Mouse (Mus musculus): ENCODE results near the gene Gfi1b. TPM values are rescaled to one million over a fixed set of nuclear protein-coding genes. Genes with fewer than 3 reads are reported as not detected.

The Gfi1b gene
- polyA plus RNA-seq, 1 experiment from 2014 or later = 2.5 TPM

DNA sequence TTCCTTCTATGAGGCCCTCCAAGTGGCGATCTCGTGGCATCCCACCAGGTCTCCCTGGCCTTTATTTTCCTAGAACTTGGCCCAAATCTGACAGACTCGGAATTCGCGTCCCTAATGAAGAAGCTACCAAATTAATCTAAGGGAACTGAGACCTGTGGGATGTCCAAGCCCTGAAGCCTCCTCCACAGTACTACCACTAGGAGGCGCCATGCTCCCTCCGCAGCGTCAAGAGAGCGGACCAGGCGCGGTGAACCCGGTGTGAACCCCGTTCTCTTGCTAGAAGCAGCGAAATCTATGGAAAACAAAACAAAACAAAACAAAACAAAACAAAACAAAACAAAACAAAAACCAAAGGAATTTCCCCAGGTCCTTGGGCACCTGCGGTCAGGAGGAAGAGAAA is 29.0 kb downstream of the Gfi1b start:
- Histone ChIP-seq H3K4me3 (ENCODE audit: low read length) (no peak overlapping the region), H3K27ac (ENCODE audit: low read length) (no peak overlapping the region), H3K36me3 (ENCODE audit: control insufficient read depth, insufficient read depth, low read length) (no peaks in the 10 kb centered on the region), H3K27me3 (replicated peaks; ENCODE audit: control insufficient read depth, insufficient read depth, low read length) (no peaks in the 10 kb centered on the region), H3K9ac (ENCODE audit: low read depth, low read length) (no peak overlapping the region), H3K4me1 (ENCODE audit: control insufficient read depth, insufficient read depth, low read length) (no peaks in the 10 kb centered on the region), H3K4me2 (ENCODE audit: low read depth, low read length) (no peak overlapping the region), H3K9me3 (ENCODE audit: control insufficient read depth, low read length) (no peaks in the 10 kb centered on the region)
- 6% methylated on average over 15 of the region's 15 CpGs for WGBS
- ATAC-seq = no peak

DNA sequence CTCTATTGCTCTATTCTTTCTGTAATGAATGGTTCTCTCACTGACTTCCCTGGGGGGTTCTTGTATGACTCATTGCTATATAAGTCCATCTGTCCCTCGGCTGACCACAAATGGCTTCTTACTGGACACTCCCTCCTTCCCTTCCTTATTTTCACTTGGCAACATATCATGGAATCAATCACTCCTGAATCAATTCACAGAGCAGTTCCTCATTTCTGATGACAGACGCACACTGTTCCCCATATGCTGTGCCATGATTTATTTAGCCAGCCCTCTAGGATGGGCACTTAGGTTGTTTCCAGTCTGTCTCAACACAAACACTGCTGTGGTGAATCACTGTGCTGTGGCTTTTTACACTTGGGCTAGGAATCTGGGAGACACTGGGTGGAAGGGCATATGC is 30.3 kb downstream of the Gfi1b start:
- no peaks in the 10 kb centered on the region for H3K36me3 ChIP-seq (ENCODE audit: control insufficient read depth, insufficient read depth, low read length)
- H3K4me2 ChIP-seq (ENCODE audit: low read depth, low read length) = no peak overlapping the region
- no peak overlapping the region for H3K9ac ChIP-seq (ENCODE audit: low read depth, low read length)
- H3K9me3 ChIP-seq (ENCODE audit: control insufficient read depth, low read length) = no peaks in the 10 kb centered on the region
- no peaks in the 10 kb centered on the region for H3K4me1 ChIP-seq (ENCODE audit: control insufficient read depth, insufficient read depth, low read length)
- 62% methylated on average over 2 of the region's 2 CpGs for WGBS
- no peak for ATAC-seq
- no peak overlapping the region for H3K27ac ChIP-seq (ENCODE audit: low read length)
- H3K27me3 ChIP-seq (replicated peaks; ENCODE audit: control insufficient read depth, insufficient read depth, low read length) = no peaks in the 10 kb centered on the region
- H3K4me3 ChIP-seq (ENCODE audit: low read length) = no peak overlapping the region

DNA sequence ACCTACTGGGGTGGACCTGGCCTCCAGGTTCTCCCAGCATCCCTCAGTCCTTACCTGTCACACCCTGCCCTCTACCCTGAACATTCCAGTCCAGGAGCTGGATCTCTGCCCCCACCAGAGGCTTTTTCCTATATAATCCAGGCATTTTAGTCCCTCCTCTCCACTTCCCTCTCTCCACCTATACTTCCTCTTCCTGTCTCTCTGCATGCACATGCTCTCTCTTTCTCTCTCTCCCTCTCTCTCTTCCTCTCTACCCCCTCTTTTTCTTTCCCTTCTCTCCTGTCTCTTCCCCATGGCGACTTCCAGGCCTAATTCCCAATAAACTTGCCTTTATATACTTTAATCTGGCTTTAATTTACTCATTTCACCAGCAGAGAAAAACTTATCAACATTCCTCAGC is 33.2 kb downstream of the Gfi1b start:
- H3K36me3 ChIP-seq (ENCODE audit: control insufficient read depth, insufficient read depth, low read length) = no peaks in the 10 kb centered on the region
- no peak overlapping the region for H3K4me2 ChIP-seq (ENCODE audit: low read depth, low read length)
- H3K4me3 ChIP-seq (ENCODE audit: low read length) = no peak overlapping the region
- WGBS = 42% methylated on average over 1 of the region's 1 CpGs
- H3K9ac ChIP-seq (ENCODE audit: low read depth, low read length) = no peak overlapping the region
- no peaks in the 10 kb centered on the region for H3K9me3 ChIP-seq (ENCODE audit: control insufficient read depth, low read length)
- no peaks in the 10 kb centered on the region for H3K4me1 ChIP-seq (ENCODE audit: control insufficient read depth, insufficient read depth, low read length)
- no peaks in the 10 kb centered on the region for H3K27me3 ChIP-seq (replicated peaks; ENCODE audit: control insufficient read depth, insufficient read depth, low read length)
- H3K27ac ChIP-seq (ENCODE audit: low read length) = no peak overlapping the region
- no peak for ATAC-seq

DNA sequence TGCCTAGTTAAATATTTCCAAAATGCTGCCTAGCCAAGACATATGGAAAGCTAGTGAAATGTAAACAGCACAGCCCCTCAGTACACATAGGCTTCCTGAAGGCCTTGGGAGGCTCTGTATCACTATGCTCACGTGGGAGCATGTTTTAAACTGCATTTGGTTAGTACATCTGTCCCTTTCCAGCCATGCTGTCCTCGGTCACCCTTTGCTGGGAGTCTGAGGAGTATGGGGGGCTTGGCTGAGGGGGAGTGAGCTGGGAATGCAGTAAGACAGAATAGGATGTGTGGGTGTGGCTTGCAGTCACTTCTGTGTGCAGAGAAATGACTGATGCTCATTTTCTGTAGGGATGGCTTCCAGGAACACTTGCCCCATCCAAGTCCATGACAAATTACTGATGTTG is 36.1 kb downstream of the Gfi1b start:
- Histone ChIP-seq H3K27ac (ENCODE audit: low read length) (no peak overlapping the region), H3K27me3 (replicated peaks; ENCODE audit: control insufficient read depth, insufficient read depth, low read length) (no peaks in the 10 kb centered on the region), H3K4me3 (ENCODE audit: low read length) (no peak overlapping the region), H3K36me3 (ENCODE audit: control insufficient read depth, insufficient read depth, low read length) (no peaks in the 10 kb centered on the region), H3K4me2 (ENCODE audit: low read depth, low read length) (no peak overlapping the region), H3K9me3 (ENCODE audit: control insufficient read depth, low read length) (no peaks in the 10 kb centered on the region), H3K9ac (ENCODE audit: low read depth, low read length) (no peak overlapping the region), H3K4me1 (ENCODE audit: control insufficient read depth, insufficient read depth, low read length) (peaks cover 7% of the 10 kb centered on the region; the same call in 1 of the 2 replicates)
- 34% methylated on average over 2 of the region's 2 CpGs for WGBS
- peak; percentile 27; the same call in 1 of the 2 replicates for ATAC-seq

DNA sequence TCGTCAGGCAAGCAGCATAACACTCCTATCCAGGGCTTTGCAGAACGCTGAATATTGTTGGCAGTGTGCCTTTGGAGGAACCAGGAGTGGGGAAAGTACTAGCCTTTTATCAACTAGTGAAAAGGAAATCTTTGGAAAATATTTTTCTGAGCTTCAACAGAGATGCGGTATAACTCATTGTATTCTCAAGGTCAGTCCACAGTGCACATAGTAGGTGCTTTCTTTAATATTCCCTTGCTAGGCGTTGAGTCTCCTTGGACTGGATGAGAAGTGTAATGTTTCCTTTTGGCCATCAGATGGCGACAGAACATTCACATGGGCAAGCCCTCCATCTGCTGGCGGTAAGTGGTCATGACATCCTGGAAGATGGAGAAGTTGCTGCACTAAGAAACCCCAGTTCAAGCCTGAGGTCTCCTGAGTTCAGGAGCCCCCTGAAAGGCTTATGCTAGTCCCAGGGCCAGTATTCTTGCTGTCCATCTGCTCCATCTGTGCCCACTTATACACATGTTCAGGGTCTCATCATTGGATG is 36.7 kb downstream of the Gfi1b start:
- Histone ChIP-seq H3K4me1 (ENCODE audit: control insufficient read depth, insufficient read depth, low read length) (peaks cover 7% of the 10 kb centered on the region; the same call in 1 of the 2 replicates), H3K9me3 (ENCODE audit: control insufficient read depth, low read length) (no peaks in the 10 kb centered on the region), H3K9ac (ENCODE audit: low read depth, low read length) (no peak overlapping the region), H3K4me3 (ENCODE audit: low read length) (no peak overlapping the region), H3K27ac (ENCODE audit: low read length) (no peak overlapping the region), H3K27me3 (replicated peaks; ENCODE audit: control insufficient read depth, insufficient read depth, low read length) (no peaks in the 10 kb centered on the region), H3K4me2 (ENCODE audit: low read depth, low read length) (no peak overlapping the region), H3K36me3 (ENCODE audit: control insufficient read depth, insufficient read depth, low read length) (no peaks in the 10 kb centered on the region)
- ATAC-seq = no peak
- 16% methylated on average over 6 of the region's 6 CpGs for WGBS

DNA sequence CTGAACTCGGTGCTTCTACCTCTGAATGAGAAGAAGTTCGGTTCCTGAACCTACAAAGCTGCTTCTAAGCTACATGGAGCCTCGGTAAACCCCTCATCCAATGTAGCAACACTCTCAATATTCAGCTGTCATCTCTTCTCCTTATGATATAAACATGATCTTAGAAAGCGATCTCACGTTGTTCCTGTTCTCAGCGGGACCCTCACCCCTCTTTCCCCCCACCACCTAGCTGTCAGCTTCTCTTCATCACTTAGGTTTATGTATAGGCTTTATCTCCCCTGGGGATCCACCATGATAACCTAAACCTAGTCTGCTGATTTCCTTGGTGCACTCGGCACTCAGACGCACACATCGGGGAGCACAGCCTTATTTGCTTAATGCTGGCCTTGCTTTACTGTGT is 38.1 kb downstream of the Gfi1b start, which contains the start of gene Gtf3c5:
Gtf3c5 (minus strand) TSS at position 101 of the 400 bp plus-strand sequence.
- peak within 1 kb of the TSS; percentile 70 for H3K4me2 ChIP-seq (ENCODE audit: low read depth, low read length)
- peak within 1 kb of the TSS; percentile 84 for H3K9ac ChIP-seq (ENCODE audit: low read depth, low read length)
- H3K36me3 ChIP-seq (ENCODE audit: control insufficient read depth, insufficient read depth, low read length) = 0 out of 2 replicates have a peak, but pooled peaks cover 5% of the 10 kb centered on the region
- H3K4me3 ChIP-seq (ENCODE audit: low read length) = peak within 1 kb of the TSS; percentile 81
- H3K27me3 ChIP-seq (replicated peaks; ENCODE audit: control insufficient read depth, insufficient read depth, low read length) = no peaks in the 10 kb centered on the region
- peak within 1 kb of the TSS; percentile 87 for H3K27ac ChIP-seq (ENCODE audit: low read length)
- ATAC-seq = no peak
- WGBS = 68% methylated on average over 9 of the region's 9 CpGs
- no peaks in the 10 kb centered on the region for H3K9me3 ChIP-seq (ENCODE audit: control insufficient read depth, low read length)
- H3K4me1 ChIP-seq (ENCODE audit: control insufficient read depth, insufficient read depth, low read length) = peaks cover 7% of the 10 kb centered on the region; the same call in 1 of the 2 replicates

DNA sequence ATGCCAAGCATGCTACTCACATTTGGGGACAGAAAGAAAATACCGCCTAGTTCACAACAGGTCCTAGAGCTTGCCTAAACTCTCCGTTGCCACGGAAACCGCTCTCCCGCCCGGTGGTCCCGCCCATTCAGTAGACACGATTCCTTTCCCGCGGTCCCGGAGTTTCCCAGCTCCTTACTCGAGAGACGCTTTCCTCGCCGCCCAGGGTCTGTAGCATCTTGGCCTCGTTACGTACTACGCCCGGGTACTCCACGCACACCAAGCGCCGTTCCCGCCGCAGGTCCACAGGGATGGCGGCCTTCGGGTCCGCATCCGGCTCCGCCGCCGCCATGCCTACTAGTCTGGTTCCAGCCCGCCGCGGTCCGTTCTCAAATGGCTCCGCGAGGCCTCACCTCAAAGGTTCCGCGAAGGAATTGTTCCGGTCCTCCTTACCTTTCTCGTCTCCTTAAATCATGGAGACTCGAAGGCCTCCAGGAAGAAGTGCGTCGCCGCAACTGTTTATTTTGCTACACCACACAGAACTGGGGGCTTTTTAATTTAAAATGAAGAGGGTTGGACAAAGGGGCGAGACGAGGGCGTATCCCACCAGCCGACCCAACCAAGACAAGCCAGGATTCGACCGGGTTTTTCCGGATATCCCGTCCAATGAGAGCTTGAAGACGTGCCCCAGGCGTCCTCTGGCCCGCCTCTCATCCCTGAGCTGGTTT is 39.0 kb downstream of the Gfi1b start:
- peak; percentile 95 for ATAC-seq
- H3K9me3 ChIP-seq (ENCODE audit: control insufficient read depth, low read length) = no peaks in the 10 kb centered on the region
- H3K4me2 ChIP-seq (ENCODE audit: low read depth, low read length) = peak overlapping the region; percentile 70
- H3K27ac ChIP-seq (ENCODE audit: low read length) = peak overlapping the region; percentile 87
- H3K27me3 ChIP-seq (replicated peaks; ENCODE audit: control insufficient read depth, insufficient read depth, low read length) = no peaks in the 10 kb centered on the region
- H3K36me3 ChIP-seq (ENCODE audit: control insufficient read depth, insufficient read depth, low read length) = 0 out of 2 replicates have a peak, but pooled peaks cover 11% of the 10 kb centered on the region
- WGBS = under 1% methylated on average over 56 of the region's 56 CpGs
- H3K4me1 ChIP-seq (ENCODE audit: control insufficient read depth, insufficient read depth, low read length) = peaks cover 7% of the 10 kb centered on the region; the same call in 1 of the 2 replicates
- H3K4me3 ChIP-seq (ENCODE audit: low read length) = peak overlapping the region; percentile 81
- peak overlapping the region; percentile 84 for H3K9ac ChIP-seq (ENCODE audit: low read depth, low read length)

DNA sequence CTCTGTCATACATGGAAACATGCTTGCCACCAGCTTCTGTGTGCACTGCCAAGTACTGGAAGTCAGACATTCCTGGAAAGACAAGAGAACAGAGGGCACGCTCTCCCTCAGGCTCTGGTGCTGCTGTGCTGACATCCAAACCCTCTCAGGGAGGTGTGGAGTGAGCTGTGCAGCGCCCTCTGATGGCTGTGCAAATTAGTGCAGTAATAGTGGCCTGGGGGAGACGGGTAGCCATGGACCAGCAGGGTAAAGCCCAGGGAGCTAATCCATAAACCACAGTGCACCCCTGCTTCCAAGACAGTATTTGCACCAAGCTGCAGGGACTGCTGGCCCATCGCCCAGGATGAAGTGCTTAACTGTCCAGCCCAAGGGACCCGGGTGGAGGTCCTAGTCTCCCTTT is 43.8 kb downstream of the Gfi1b start:
- H3K27ac ChIP-seq (ENCODE audit: low read length) = no peak overlapping the region
- H3K36me3 ChIP-seq (ENCODE audit: control insufficient read depth, insufficient read depth, low read length) = 0 out of 2 replicates have a peak, but pooled peaks cover 16% of the 10 kb centered on the region
- H3K4me1 ChIP-seq (ENCODE audit: control insufficient read depth, insufficient read depth, low read length) = peaks cover 3% of the 10 kb centered on the region; the same call in 1 of the 2 replicates
- no peak overlapping the region for H3K4me2 ChIP-seq (ENCODE audit: low read depth, low read length)
- H3K27me3 ChIP-seq (replicated peaks; ENCODE audit: control insufficient read depth, insufficient read depth, low read length) = no peaks in the 10 kb centered on the region
- no peaks in the 10 kb centered on the region for H3K9me3 ChIP-seq (ENCODE audit: control insufficient read depth, low read length)
- no peak overlapping the region for H3K9ac ChIP-seq (ENCODE audit: low read depth, low read length)
- no peak for ATAC-seq
- no peak overlapping the region for H3K4me3 ChIP-seq (ENCODE audit: low read length)
- 77% methylated on average over 5 of the region's 5 CpGs for WGBS

DNA sequence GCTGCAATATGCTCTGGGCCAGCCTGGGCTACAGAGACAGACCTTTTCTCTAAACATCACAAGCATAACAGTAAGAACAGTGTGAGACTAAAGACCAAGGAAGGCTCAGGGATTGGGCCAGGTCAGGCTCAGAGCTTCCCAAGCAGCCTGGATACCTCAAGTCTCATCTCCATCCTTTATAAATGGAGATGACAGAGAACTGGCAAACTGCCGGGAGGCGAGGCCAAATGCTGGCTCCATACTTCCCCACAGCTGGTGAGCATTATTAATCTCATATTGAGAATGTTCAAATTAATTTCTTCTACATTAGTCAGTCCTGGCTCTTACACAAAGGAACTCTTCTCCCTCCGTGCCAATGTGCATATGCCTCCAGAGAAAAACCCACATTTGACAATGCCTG is 45.0 kb downstream of the Gfi1b start:
- Histone ChIP-seq H3K9ac (ENCODE audit: low read depth, low read length) (no peak overlapping the region), H3K4me1 (ENCODE audit: control insufficient read depth, insufficient read depth, low read length) (peaks cover under 1% of the 10 kb centered on the region; the same call in 1 of the 2 replicates), H3K4me3 (ENCODE audit: low read length) (no peak overlapping the region), H3K27me3 (replicated peaks; ENCODE audit: control insufficient read depth, insufficient read depth, low read length) (no peaks in the 10 kb centered on the region), H3K27ac (ENCODE audit: low read length) (no peak overlapping the region), H3K4me2 (ENCODE audit: low read depth, low read length) (no peak overlapping the region), H3K9me3 (ENCODE audit: control insufficient read depth, low read length) (no peaks in the 10 kb centered on the region), H3K36me3 (ENCODE audit: control insufficient read depth, insufficient read depth, low read length) (peaks cover 21% of the 10 kb centered on the region; the same call in 1 of the 2 replicates)
- ATAC-seq = no peak
- 78% methylated on average over 3 of the region's 3 CpGs for WGBS

All from intestine, embryonic 16.5 days (tissue).